Mouse (Mus musculus) CH12.LX (cell line): ENCODE results near the gene Notch1.
A peak's percentile ranks its signal among the peaks of the same experiment; 100 is the strongest.

Experiments
- CTCF ChIP-seq, 2 experiments: IDR thresholded peaks in 1 of 2; conservative IDR thresholded peaks in 1 of 2; 2 replicates each; pipeline ENCODE4 v1.5.1; 2011 to 2012; ENCODE audit warnings: low read depth in 2 of 2, low read length in 2 of 2, improper control_type of control experiment in 1 of 2, inconsistent platforms in 1 of 2, mild to moderate bottlenecking in 1 of 2, moderate library complexity in 1 of 2
- ELF1 ChIP-seq: IDR thresholded peaks from 2 replicates; pipeline ENCODE4 v1.6.1; 2014; ENCODE audit warnings: low read depth, mild to moderate bottlenecking, inconsistent platforms, low read length, improper control_type of control experiment
- EP300 ChIP-seq: IDR thresholded peaks from 2 replicates; pipeline ENCODE4 v1.6.1; 2011; ENCODE audit warnings: low read length, improper control_type of control experiment
- HCFC1 ChIP-seq: IDR thresholded peaks from 2 replicates; pipeline ENCODE4 v1.6.1; 2012; ENCODE audit warnings: low read depth, mild to moderate bottlenecking, inconsistent platforms, low read length, improper control_type of control experiment
- MXI1 ChIP-seq: IDR thresholded peaks from 2 replicates; pipeline ENCODE4 v1.6.1; 2011; ENCODE audit warnings: mild to moderate bottlenecking, low read depth, low read length, improper control_type of control experiment
- NELFE ChIP-seq: IDR thresholded peaks from 2 replicates; pipeline ENCODE4 v1.6.1; 2011; ENCODE audit warnings: low read depth, low read length, improper control_type of control experiment
- POLR2A ChIP-seq: IDR thresholded peaks from 2 replicates; pipeline ENCODE4 v1.6.1; 2011; ENCODE audit warnings: low read depth, mild to moderate bottlenecking, improper control_type of control experiment, low read length
- RCOR1 ChIP-seq: conservative IDR thresholded peaks from 2 replicates; pipeline ENCODE4 v1.6.1; 2012; ENCODE audit warnings: low read depth, mild to moderate bottlenecking, inconsistent platforms, low read length, improper control_type of control experiment
- TBP ChIP-seq: conservative IDR thresholded peaks from 2 replicates; pipeline ENCODE4 v1.6.1; 2011; ENCODE audit warnings: low read depth, low read length, improper control_type of control experiment
- TCF12 ChIP-seq: IDR thresholded peaks from 2 replicates; pipeline ENCODE4 v1.6.1; 2014; ENCODE audit warnings: low read depth, mild to moderate bottlenecking, inconsistent platforms, low read length, improper control_type of control experiment
- USF1 ChIP-seq: IDR thresholded peaks from 2 replicates; pipeline ENCODE4 v1.6.1; 2014; ENCODE audit warnings: low read depth, mild to moderate bottlenecking, inconsistent platforms, low read length, improper control_type of control experiment
- ZC3H11A ChIP-seq: IDR thresholded peaks from 2 replicates; pipeline ENCODE4 v1.6.1; 2012; ENCODE audit warnings: low read depth, mild to moderate bottlenecking, inconsistent platforms, low read length, improper control_type of control experiment
- ZNF384 ChIP-seq: IDR thresholded peaks from 2 replicates; pipeline ENCODE4 v1.6.1; 2012; ENCODE audit warnings: low read depth, low read length, improper control_type of control experiment, inconsistent platforms

DNA sequence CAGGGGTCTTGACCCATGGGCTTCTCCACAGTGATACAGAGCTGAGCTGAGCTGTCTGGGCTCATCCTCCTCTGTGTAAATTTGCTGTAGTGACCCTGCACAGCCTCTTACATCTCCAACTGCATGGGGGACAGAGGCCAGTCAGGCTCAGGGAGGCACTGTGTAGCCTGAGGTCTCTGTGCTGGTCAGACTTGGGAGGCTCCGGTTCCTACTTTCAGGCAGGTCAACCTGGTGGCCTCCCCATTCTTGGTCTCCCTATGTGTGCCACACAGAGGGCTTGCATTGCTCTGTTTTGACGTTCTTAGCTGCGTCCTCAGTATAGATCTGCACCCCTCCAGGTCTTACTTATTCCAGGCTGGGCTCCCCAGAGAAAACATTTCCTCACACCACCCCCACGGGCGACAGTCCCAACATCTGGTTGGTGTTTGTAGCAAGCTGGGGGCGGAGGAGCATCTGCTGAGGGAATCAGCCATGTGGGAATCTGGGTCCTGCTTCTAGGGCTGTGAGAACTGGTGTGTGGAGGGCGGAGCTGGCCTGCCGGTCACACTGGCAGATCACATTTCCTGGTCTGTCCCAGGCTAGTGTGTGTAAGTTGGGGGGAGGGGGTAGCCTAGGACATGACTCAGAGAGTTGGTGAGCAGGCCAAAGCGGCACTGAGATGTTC lies 9.0 kb upstream of the Notch1 start:
- no peak for TF ChIP-seq EP300
- TF ChIP-seq TCF12, result no peak
- TF ChIP-seq POLR2A, result no peak
- TF ChIP-seq ELF1, result 0 out of 2 replicates have a peak, but pooled peaks have one; percentile 39
- TF ChIP-seq NELFE, result no peak
- TF ChIP-seq CTCF (conservative IDR thresholded peaks at IDR 0.05 in 1 of 2, IDR thresholded peaks at IDR 0.05 in 1 of 2; ENCODE audit: low read depth in 2 of 2, low read length in 2 of 2), result no peak
- no peak for TF ChIP-seq RCOR1
- TF ChIP-seq HCFC1, result no peak
- no peak for TF ChIP-seq USF1
- no peak for TF ChIP-seq ZNF384
- no peak for TF ChIP-seq TBP
- no peak for TF ChIP-seq ZC3H11A
- TF ChIP-seq MXI1, result no peak
